Mouse (Mus musculus): ENCODE measurements around the gene Aars2. TPM values are rescaled to one million over a fixed set of nuclear protein-coding genes. Genes with fewer than 3 reads are reported as not detected.

Gene Aars2
- polyA plus RNA-seq, 1 experiment from 2014 or later, result 10.4 TPM

DNA sequence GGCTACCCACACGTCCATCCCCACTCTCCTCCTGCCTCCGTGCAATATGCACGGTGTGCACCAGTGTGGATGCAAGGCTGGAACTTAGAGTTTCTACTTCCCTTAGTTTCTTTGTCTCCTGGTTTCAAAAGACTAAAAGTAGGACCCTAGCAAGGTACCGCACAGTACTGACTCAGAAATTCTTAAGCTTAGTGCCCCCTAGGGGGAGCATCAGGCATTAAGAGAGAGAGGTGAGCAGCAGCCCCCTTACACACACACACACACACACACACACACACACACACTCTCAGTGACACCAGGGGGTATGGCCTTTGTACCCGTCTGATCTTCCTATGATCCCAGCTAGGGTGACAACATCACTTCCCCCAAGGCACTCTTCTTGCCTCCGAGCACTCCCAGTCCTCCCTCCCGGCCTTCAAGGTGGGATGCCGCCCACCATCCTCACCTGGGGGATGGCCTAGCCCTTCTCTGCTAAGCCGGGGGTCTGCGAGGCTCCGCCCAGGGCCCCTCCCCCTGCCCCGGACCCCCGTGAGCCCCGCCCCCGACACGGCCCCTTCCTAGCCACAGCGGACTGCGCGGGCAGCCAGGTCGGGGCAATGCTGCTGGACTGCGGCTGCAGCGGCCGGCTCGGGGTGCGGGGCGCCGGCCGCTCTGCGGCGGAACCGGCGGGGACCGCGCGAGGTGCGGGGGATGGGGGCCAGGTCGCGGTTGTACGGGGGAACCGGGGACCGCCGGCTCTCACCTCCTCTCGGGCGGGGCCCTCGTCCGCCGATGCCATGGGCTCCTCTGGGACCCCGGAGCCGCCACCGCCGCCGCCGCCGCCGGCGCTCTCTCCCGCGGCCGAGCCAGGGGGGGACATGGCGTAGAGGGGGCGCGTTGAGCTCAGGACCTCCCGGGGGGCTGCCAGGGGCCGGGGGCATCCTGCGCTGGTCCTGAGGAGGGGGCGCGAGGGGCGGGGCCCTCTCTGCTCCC is 42.2 kb downstream of the Aars2 start:
- Histone ChIP-seq H3K9ac (ENCODE audit: low read length) (peak overlapping the region; percentile 98), H3K4me1 (ENCODE audit: control insufficient read depth, insufficient read depth, low read length) (peaks cover 29% of the 10 kb centered on the region), H3K4me2 (ENCODE audit: low read length) (peak overlapping the region; percentile 63), H3K27me3 (replicated peaks; ENCODE audit: control insufficient read depth, insufficient read depth, low read length) (peaks cover 27% of the 10 kb centered on the region), H3K4me3 (ENCODE audit: low read depth, low read length) (peak overlapping the region; percentile 88), H3K27ac (ENCODE audit: low read depth, low read length) (peak overlapping the region; percentile 95), H3K9me3 (replicated peaks; ENCODE audit: control insufficient read depth, low read length) (no peaks in the 10 kb centered on the region), H3K36me3 (ENCODE audit: control insufficient read depth, insufficient read depth, low read length) (peaks cover 33% of the 10 kb centered on the region)
- DNase-seq (ENCODE audit: low spot score), result peak; percentile 84
- ATAC-seq, result peak; percentile 58
- 3% methylated on average over 42 of the region's 68 CpGs for WGBS

DNA sequence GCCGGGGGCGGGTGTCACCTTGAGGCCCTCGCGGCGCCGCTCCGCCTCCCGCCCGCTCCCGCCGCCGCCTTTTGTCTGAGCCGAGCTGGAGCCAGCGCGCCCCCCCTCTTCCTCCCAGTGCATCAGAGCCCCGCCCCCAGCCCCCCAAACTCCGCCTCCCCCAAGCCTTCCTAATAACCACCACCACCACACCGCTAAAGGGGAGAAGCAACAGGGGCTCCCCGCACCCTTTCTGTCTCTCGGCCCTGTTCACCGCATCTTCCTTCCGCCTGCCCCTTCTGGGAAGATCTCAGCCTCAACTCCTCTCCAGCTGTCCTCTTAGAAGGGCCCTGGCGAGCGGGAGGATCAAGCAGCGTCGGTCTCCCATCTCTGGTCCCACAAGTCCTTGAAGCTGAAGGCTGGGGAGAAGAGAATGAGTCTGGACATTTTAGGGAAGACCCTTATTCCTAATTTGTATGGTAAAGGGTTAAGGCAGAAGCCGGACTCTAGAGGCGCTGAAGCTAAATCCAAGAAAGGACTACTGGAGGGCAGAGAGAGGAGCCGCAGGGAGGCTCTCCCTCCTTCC is 43.1 kb downstream of the Aars2 start, which contains the start of gene Tmem151b:
Tmem151b (minus strand) TSS at position 61 of the 565 bp plus-strand sequence.
- peaks cover 24% of the 10 kb centered on the region for H3K27me3 ChIP-seq (replicated peaks; ENCODE audit: control insufficient read depth, insufficient read depth, low read length)
- peak; percentile 84 for DNase-seq (ENCODE audit: low spot score)
- WGBS, result under 1% methylated on average over 11 of the region's 29 CpGs
- H3K9me3 ChIP-seq (replicated peaks; ENCODE audit: control insufficient read depth, low read length), result no peaks in the 10 kb centered on the region
- peaks cover 24% of the 10 kb centered on the region for H3K36me3 ChIP-seq (ENCODE audit: control insufficient read depth, insufficient read depth, low read length)
- peak within 1 kb of the TSS; percentile 63 for H3K4me2 ChIP-seq (ENCODE audit: low read length)
- peaks cover 20% of the 10 kb centered on the region for H3K4me1 ChIP-seq (ENCODE audit: control insufficient read depth, insufficient read depth, low read length)
- H3K4me3 ChIP-seq (ENCODE audit: low read depth, low read length), result peak within 1 kb of the TSS; percentile 88
- peak; percentile 71 for ATAC-seq
- peak within 1 kb of the TSS; percentile 95 for H3K27ac ChIP-seq (ENCODE audit: low read depth, low read length)
- peak within 1 kb of the TSS; percentile 98 for H3K9ac ChIP-seq (ENCODE audit: low read length)

- H3K9me3 ChIP-seq (replicated peaks; ENCODE audit: control insufficient read depth, low read length), result no peaks in the 10 kb centered on the region
- H3K27ac ChIP-seq (ENCODE audit: low read depth, low read length), result no peak overlapping the region
- 33% methylated on average over 5 of the region's 5 CpGs for WGBS
- peak overlapping the region; percentile 63; the same call in 1 of the 2 replicates for H3K4me2 ChIP-seq (ENCODE audit: low read length)
- H3K27me3 ChIP-seq (replicated peaks; ENCODE audit: control insufficient read depth, insufficient read depth, low read length), result peaks cover 19% of the 10 kb centered on the region
- H3K9ac ChIP-seq (ENCODE audit: low read length), result no peak overlapping the region
- ATAC-seq (no peak), DNase-seq (ENCODE audit: low spot score) (no peak)
- H3K36me3 ChIP-seq (ENCODE audit: control insufficient read depth, insufficient read depth, low read length), result peaks cover 19% of the 10 kb centered on the region
- peak overlapping the region; percentile 88 for H3K4me3 ChIP-seq (ENCODE audit: low read depth, low read length)
- peaks cover 14% of the 10 kb centered on the region for H3K4me1 ChIP-seq (ENCODE audit: control insufficient read depth, insufficient read depth, low read length)
Measured at GRCm38 (mm10) chr17:45550253-45550652, 43.6 kb downstream of the Aars2 start.

GRCm38 (mm10) chr17:45551249-45551796 is 44.7 kb downstream of the Aars2 start:
- Histone ChIP-seq H3K36me3 (ENCODE audit: control insufficient read depth, insufficient read depth, low read length) (peaks cover 8% of the 10 kb centered on the region), H3K27me3 (replicated peaks; ENCODE audit: control insufficient read depth, insufficient read depth, low read length) (peaks cover 9% of the 10 kb centered on the region), H3K4me2 (ENCODE audit: low read length) (no peak overlapping the region), H3K27ac (ENCODE audit: low read depth, low read length) (no peak overlapping the region), H3K4me3 (ENCODE audit: low read depth, low read length) (no peak overlapping the region), H3K9ac (ENCODE audit: low read length) (no peak overlapping the region), H3K9me3 (replicated peaks; ENCODE audit: control insufficient read depth, low read length) (no peaks in the 10 kb centered on the region), H3K4me1 (ENCODE audit: control insufficient read depth, insufficient read depth, low read length) (peaks cover 7% of the 10 kb centered on the region; the same call in 1 of the 2 replicates)
- ATAC-seq (no peak), DNase-seq (ENCODE audit: low spot score) (no peak)
- 49% methylated on average over 7 of the region's 7 CpGs for WGBS

DNA sequence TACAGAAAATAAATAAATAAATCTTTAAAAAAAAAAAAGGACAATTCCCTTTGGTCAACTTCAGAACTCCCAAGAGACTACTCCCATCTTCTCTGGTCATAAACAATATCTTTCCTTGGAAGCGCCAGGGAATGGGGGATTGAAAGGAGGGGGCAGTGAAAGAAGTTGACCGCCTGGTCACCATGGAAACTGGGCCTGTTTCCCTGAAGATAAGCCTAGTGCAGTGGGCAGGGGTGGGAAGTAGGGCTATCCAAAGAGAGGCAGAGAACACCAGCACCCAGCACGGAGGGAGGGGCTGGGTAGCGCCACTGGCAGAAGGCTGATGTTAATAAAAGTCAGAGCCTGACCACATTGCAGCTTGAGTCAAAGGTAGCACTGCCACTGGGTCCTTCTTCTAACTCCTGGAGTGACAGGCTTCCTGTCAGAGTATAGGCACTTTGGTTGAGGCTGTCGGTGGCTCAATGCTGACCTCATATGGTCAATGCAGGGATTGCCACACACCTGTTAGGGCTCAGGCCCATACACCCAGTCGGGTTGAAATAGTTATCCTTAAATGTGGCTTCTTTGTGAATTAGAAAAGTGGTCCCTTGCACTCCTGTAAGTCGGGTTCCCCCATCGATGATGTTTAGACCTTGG is 45.3 kb downstream of the Aars2 start:
- H3K9ac ChIP-seq (ENCODE audit: low read length), result no peak overlapping the region
- no peak overlapping the region for H3K27ac ChIP-seq (ENCODE audit: low read depth, low read length)
- H3K36me3 ChIP-seq (ENCODE audit: control insufficient read depth, insufficient read depth, low read length), result peaks cover 2% of the 10 kb centered on the region; the same call in 1 of the 2 replicates
- H3K9me3 ChIP-seq (replicated peaks; ENCODE audit: control insufficient read depth, low read length), result no peaks in the 10 kb centered on the region
- 4% methylated on average over 8 of the region's 8 CpGs for WGBS
- peaks cover 8% of the 10 kb centered on the region for H3K27me3 ChIP-seq (replicated peaks; ENCODE audit: control insufficient read depth, insufficient read depth, low read length)
- no peak overlapping the region for H3K4me3 ChIP-seq (ENCODE audit: low read depth, low read length)
- no peak overlapping the region for H3K4me2 ChIP-seq (ENCODE audit: low read length)
- H3K4me1 ChIP-seq (ENCODE audit: control insufficient read depth, insufficient read depth, low read length), result peaks cover 7% of the 10 kb centered on the region; the same call in 1 of the 2 replicates
- DNase-seq (ENCODE audit: low spot score) (peak; percentile 82), ATAC-seq (no peak; the same call in 1 of the 2 replicates)

DNA sequence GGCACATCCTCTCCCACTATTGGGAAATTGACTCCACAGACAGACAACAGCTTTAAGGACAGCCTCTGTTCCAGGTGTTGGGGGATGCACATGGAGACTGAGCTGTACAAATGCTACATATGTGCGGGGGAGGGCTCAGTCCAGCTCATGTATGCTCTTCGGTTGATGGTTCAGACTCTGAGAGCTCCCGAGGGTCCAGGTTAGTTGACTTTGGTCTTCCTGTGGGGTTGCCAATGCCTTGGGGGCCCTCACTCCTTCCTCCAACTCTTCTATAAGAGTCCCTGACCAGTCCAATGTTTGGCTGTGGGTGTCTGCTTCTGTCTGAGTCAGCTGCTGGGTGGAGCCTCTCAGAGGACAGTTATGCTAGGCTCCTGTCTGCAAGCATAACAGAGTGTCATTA is 46.4 kb downstream of the Aars2 start:
- Histone ChIP-seq H3K36me3 (ENCODE audit: control insufficient read depth, insufficient read depth, low read length) (no peaks in the 10 kb centered on the region), H3K9me3 (replicated peaks; ENCODE audit: control insufficient read depth, low read length) (no peaks in the 10 kb centered on the region), H3K4me1 (ENCODE audit: control insufficient read depth, insufficient read depth, low read length) (peaks cover 4% of the 10 kb centered on the region; the same call in 1 of the 2 replicates), H3K27ac (ENCODE audit: low read depth, low read length) (no peak overlapping the region), H3K4me2 (ENCODE audit: low read length) (no peak overlapping the region), H3K4me3 (ENCODE audit: low read depth, low read length) (no peak overlapping the region), H3K9ac (ENCODE audit: low read length) (no peak overlapping the region), H3K27me3 (replicated peaks; ENCODE audit: control insufficient read depth, insufficient read depth, low read length) (peaks cover 7% of the 10 kb centered on the region; the same call in 1 of the 2 replicates)
- no peak for DNase-seq (ENCODE audit: low spot score)
- ATAC-seq, result no peak
- WGBS, result 87% methylated on average over 3 of the region's 3 CpGs

DNA sequence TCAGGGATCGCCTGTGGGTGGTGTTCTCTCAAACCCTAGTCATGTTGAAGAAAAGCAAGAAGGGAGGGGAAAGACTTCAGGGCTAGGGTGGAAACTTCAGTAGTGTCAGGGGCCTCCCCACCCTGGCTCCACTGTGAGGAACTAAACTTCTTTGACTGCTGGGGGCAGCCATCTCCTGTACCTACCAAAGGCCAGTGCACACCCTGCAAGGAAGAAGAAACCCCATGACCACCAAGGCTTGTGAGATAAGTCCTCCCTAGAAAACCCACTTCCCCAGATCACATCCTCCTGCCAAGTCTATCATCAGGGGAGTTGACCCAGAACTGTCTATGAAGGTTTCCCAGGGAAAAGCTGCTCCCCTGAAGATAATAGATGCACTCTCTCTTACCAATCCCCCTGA is 47.8 kb downstream of the Aars2 start:
- H3K27me3 ChIP-seq (replicated peaks; ENCODE audit: control insufficient read depth, insufficient read depth, low read length), result peaks cover 7% of the 10 kb centered on the region; the same call in 1 of the 2 replicates
- 61% methylated on average over 1 of the region's 1 CpGs for WGBS
- H3K9ac ChIP-seq (ENCODE audit: low read length), result no peak overlapping the region
- ATAC-seq, result no peak
- no peak overlapping the region for H3K4me3 ChIP-seq (ENCODE audit: low read depth, low read length)
- H3K36me3 ChIP-seq (ENCODE audit: control insufficient read depth, insufficient read depth, low read length), result no peaks in the 10 kb centered on the region
- H3K4me1 ChIP-seq (ENCODE audit: control insufficient read depth, insufficient read depth, low read length), result no peaks in the 10 kb centered on the region; the same call in 1 of the 2 replicates
- DNase-seq (ENCODE audit: low spot score), result no peak
- no peak overlapping the region for H3K27ac ChIP-seq (ENCODE audit: low read depth, low read length)
- H3K9me3 ChIP-seq (replicated peaks; ENCODE audit: control insufficient read depth, low read length), result no peaks in the 10 kb centered on the region
- no peak overlapping the region for H3K4me2 ChIP-seq (ENCODE audit: low read length)

GRCm38 (mm10) chr17:45555452-45556106 is 48.9 kb downstream of the Aars2 start, which contains the start of gene Nfkbie:
Gene Nfkbie, plus strand, starts transcription at chr17:45555703.
- H3K36me3 ChIP-seq (ENCODE audit: control insufficient read depth, insufficient read depth, low read length), result no peaks in the 10 kb centered on the region
- H3K27me3 ChIP-seq (replicated peaks; ENCODE audit: control insufficient read depth, insufficient read depth, low read length), result peaks cover 7% of the 10 kb centered on the region; the same call in 1 of the 2 replicates
- DNase-seq (ENCODE audit: low spot score), result peak; percentile 92
- H3K9me3 ChIP-seq (replicated peaks; ENCODE audit: control insufficient read depth, low read length), result no peaks in the 10 kb centered on the region
- H3K9ac ChIP-seq (ENCODE audit: low read length), result peak within 1 kb of the TSS; percentile 75
- peak within 1 kb of the TSS; percentile 95 for H3K4me2 ChIP-seq (ENCODE audit: low read length)
- peak within 1 kb of the TSS; percentile 58 for H3K4me3 ChIP-seq (ENCODE audit: low read depth, low read length)
- H3K27ac ChIP-seq (ENCODE audit: low read depth, low read length), result no peak within 1 kb of the TSS
- no peaks in the 10 kb centered on the region for H3K4me1 ChIP-seq (ENCODE audit: control insufficient read depth, insufficient read depth, low read length)
- ATAC-seq, result peak; percentile 80
- WGBS, result under 1% methylated on average over 45 of the region's 45 CpGs
